Mouse (Mus musculus) liver, adult (tissue): ENCODE measurements around the gene Pola1.

Experiments used
- GATA4 ChIP-seq: IDR thresholded peaks from 2 replicates; pipeline ENCODE4 v1.6.1; 2014; ENCODE audit warnings: mild to moderate bottlenecking, low read length; ENCODE audit not compliant: insufficient replicate concordance

The Pola1 gene

DNA sequence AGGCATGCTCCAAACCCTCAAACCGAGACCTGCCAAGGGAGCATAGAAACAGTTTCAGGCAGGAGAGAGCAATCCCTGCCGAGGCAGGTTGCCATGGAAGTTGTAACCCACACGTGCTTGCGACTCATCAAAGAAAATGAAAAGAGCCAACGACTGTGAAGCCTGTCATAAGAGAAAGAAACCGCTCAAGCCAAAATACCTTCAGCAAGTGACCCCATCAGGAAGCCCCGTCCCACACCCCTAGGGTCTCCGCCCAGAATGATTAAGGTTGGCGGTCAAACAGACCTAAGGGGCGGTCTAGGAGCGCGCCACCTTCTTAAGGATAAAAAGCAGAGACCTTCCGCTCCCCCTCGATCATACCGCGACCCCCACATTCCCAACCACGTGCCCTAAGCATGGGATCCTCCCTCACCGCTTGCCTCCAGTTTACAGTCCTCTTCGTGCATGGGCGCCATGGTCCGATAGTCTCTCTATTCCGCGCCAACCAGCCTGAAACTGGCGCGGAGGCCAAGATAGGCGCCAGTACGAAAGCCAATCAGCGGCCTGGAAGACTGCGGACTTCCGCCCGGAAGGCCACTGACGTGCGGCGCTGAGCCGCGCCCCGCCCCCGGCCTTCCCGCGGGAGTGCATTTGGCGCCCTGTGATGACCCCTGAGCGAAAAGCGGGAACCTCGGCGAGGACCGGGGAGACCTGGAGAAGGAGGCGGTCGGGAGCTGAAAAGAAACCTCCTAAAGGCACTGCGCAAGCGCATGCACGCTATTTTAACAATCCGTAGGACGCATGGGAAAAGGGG is at the start of gene Pola1:
Gene Pola1, minus strand, starts transcription at position 499 of the 793 bp plus-strand sequence.
- TF ChIP-seq GATA4: peak; percentile 75; the same call in 1 of the 2 replicates

DNA sequence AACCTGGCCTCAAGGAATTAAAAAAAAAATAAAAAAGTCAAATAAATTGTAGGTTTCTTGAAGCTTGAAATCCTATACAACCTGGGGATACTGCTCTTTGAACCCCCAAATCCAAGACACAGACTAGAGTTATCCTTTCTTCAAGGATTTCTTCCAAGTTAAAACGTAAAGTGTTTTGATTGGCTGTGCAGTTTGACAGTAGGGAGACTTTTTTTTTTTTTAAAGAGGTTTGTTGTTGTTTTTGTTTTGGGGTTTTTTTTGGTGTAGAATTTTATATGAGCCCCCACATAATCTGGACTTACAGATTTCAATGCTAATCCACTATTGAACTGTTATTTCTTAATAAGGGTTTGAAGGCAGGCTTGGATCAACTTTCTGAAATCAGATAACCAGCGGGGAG is 44.3 kb upstream of the Pola1 start:
- no peak for TF ChIP-seq GATA4

DNA sequence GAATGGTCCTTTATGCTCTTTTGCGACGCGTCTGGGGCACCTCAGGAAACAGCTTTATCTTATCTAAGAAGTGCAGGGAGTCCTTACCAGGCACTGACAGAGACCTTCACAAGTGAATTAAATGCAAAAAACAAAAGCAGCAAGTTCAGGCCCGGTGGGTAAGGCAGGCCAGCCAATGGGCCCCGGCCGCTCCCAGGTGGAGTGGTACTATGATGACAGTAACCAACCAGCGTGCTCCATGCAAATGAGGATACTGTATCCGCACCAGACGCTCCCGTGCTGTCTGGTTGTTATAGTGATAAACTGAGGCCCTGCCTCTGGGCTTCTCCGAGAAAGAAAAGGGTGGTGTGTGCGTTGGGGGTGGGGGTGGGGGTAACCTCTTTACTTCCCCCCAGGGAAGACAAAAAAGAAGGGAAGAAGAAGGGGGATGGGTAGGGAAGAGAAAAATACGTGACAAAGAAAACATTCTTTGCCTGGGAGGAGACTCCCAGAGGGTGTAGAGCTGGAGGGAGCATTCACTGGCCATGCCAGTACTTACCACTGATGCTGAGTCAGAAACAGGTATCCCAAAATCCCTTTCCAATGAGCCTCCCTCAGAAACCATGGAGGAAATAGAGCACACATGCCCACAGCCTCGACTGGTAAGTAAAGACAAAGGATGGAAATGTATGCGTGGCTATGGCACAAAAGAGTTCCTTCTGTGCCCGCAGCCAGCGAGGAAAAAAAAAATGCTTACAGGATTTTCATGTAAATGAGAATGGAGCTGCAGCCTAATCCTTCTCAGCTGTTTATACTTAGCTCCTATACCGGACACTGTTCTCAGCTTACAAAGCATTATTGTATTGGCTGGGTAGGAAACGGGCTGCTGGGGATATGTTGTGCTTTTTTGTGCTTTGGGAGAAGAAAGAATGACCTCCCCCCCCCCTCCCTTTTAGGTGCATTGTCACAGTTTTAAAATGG is 43.2 kb upstream of the Pola1 start:
- TF ChIP-seq GATA4: no peak

DNA sequence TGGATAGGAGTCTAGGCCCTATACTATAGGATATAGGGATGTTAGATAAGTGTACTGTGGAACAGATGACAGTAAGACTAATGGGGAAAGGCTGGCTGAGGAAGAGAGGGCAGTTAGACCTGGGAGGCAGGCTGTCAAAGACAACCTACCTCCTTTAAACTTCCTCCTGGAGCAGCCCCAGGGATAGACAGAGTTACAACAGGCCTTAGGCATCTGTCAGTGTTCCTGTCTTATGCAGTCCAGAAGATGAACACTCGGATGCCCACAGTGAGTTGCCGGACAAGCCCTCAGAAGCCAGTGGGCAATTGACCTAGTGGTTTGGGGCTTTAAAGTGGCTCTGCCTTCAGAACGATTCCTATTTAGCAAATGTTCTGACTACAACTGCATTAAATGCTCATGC is 42.5 kb upstream of the Pola1 start:
- no peak for TF ChIP-seq GATA4

DNA sequence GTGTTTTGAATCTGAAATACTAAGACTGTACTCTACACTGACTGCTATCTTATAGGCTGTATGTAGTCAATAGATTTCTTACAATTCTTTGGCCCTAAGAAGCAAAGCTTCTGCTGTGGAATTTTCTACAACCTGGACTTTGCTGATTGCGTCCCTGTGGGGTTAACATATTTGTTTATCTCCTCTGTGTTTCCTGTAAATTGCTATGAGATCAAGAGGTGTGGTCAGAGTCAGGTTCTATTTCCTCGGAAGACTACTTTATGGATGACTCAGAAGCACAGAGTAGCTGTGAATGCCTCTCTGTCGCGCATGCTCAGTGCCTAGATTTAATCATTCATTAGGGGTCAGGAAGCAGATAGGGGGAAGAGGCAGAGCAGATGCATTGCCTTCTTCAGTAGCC is 32.8 kb upstream of the Pola1 start:
- TF ChIP-seq GATA4: no peak

DNA sequence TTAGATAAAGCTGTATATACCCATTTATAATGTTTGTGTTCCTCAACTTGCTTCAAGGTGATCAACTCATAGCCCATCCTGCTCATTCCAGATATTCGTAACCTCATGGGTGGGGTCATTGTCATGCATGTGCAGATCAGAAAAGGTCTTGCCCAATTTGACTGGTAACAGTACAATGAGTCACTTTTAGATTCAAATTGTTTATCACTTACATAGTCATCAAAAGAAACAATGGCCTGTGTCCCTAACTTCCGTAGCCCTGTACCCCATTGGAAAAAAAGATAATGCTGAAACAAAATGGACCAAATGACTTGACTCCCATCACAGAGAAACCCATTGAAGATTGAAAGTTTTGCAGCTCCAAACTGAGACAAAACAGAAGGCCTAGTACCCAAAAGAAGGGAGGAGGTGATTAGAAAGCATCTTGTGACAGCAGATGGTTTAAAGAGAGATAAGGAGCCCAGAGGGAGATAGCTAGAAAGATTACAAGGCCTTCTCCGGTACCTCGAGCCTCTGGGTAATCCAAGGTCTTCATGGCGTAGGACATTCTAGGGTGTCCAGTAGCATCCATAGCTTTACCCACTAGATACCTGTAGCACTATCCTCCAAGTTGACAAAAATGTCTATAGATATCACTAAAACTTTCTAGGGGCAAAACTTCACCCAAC is 32.1 kb upstream of the Pola1 start:
- TF ChIP-seq GATA4: no peak

DNA sequence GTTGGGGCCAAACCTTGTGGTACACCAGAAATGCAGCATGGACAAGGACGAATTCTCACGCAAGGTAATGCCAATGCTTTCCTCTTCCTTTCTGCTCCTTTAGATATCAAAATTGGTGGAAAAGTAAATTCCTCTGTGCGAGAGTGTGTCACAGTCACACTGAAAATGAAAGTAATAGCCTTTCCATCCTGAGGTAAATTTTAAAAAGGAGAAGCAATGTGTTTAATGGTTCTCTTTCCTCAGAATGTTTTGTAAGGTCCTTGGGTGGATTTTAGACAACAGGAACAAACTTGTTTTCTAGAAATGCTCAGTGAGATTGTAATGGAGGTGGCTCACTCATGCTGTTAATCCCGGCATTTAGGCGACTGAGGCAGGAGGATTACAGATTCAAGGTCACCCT is 23.2 kb upstream of the Pola1 start:
- no peak for TF ChIP-seq GATA4

DNA sequence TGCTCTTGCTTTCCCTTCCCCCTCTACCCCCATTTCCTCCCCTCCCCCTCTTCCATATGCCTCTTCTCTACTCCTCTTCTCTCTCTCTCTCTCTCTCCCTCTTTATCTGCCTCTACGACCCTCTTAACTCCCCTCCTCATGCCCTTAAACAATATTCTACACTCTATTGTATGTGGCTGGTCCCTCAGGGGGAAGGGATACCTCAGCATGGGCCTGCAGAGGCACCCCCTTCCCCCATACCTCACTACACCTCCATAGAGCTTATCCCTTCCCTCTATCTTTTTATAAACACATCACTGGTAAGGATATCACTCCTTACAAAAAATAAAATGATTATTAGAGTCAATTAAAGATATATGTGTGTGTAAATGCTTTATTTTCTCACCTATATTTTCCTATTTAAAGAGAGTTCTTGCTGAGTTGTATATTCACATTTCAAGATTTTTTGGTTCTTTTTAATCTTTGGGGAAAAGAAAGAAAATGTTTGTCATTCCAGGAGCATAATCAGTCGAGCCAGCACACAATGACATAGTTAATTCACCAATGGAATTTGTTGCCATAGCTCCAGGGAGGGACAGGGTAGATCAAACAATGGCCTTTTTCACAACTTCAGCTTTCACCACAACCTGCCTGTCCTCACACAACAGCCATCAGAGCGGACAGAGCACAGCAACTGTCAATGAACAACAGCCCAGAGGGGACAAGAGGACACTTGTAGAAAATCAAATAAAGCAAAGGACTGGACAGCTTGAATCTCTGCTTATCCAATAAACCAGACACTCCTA is 22.5 kb upstream of the Pola1 start, which contains the start of gene Pcyt1b:
Gene Pcyt1b, plus strand, starts transcription at position 646 of the 785 bp plus-strand sequence.
- TF ChIP-seq GATA4: no peak

DNA sequence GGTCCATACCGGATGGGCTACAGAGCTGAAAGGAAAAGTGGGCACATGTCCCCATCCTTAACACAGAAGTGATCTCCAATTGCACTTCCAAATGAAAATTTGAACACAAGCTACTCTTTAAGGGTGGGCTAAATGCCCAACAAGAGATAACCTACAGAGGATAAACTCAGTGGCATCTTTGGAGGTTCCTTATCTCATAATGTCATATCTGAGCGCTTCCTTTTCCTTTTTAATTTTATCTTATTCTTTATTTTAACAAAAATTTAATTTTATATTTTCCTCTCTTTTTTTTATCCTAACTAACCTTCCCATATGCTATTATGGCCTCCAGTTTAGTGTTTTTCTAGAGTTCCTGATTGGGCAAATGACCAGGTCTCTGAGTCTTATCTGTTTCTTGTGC is 18.8 kb upstream of the Pola1 start:
- no peak for TF ChIP-seq GATA4

DNA sequence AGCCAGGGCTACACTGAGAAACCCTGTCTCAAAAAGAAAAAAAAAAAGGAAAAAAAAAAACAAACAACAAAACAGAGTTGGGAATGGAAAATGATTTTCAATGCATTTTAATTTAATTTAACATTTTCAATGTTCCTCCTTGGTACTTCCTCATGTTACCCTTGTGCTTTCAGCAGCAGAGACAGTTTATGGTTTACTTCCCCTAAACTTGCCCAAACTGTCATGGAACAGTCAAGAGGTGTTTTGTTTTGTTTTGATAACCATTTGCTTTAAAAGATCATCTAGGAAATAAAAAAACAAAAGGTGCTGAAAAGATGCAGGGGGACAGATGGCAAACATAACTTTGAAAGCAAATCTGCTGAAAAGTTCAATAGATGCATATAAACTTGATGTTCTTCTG is 12.1 kb upstream of the Pola1 start:
- TF ChIP-seq GATA4: no peak

DNA sequence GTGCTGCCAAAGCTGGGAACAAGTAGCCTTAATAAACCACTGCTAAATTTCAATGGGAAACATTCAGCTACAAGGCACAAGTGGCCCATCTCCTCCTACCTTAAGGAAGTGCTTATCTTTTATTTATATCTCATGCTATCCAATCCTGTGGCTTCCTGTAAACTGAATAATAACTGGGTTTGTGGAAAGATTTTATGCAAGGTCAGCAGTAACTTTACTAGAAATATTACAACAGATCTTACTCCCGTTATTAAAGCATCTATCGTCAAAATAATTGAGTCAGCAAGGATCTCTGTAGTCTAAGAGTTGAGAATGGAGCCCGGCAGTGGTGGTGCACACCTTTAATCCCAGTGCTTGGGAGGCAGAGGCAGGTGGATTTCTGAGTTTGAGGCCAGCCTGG is 11.6 kb upstream of the Pola1 start:
- no peak for TF ChIP-seq GATA4

DNA sequence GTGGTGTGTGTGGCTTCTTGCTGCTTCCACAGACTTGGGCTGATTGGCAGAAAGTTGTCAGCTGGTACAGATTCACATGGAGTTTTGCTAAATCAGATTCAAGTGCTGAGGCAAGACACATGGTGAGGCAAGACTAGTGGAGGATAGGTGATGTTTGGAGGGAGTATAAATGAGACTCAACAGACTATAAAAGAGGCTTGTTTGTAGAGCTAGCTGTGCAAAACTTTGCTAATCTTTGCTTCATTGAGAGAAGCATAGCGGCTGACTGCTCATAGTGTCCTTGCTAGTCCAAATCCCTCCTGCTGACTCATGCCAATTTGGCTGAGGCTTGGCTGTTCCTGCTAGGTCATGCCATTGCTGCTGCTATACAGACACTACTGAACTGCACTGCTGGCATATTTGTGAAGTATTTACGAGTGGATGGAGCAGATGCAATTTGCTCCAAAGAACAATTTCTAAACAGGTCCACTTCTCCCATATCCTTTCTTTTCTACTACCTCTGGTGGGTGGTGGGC is 3.0 kb upstream of the Pola1 start:
- TF ChIP-seq GATA4: no peak

DNA sequence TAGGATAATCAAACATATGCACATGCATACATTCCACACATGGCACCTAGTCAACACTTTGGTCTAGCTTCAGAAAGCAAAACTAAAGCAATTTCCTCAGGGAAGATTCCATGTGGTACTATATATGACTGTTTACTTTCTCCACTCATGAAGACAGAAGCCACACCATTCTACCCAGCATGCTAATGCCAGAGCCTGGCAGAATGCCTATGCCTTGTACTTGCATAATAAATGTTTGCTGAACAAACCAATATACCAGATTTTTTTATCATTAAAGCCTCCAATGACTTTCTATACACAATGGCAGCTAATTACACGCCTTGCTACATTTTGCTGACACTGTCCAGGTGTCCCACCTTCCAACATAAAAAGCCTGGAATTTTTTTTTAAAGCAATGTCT is 1.7 kb downstream of the Pola1 start:
- no peak for TF ChIP-seq GATA4

DNA sequence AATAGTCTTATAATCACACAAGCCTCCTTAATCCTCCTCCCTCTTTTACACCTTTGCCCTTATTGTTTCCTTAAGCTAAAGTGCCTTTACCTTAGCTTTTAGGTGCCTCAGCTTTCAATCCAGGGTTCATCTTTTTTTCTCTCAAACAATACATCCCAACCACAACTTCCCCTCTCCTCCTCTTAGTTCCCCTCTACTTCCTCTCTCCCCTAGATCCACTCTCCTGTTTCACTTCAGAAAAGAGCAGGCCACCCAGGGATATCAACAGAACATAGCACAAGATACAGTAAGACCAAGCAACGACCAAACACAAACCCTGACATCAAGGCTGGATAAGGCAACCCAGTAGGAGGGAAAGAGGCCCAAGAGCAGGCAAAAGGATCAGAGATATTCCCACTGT is 29.7 kb downstream of the Pola1 start:
- no peak for TF ChIP-seq GATA4

DNA sequence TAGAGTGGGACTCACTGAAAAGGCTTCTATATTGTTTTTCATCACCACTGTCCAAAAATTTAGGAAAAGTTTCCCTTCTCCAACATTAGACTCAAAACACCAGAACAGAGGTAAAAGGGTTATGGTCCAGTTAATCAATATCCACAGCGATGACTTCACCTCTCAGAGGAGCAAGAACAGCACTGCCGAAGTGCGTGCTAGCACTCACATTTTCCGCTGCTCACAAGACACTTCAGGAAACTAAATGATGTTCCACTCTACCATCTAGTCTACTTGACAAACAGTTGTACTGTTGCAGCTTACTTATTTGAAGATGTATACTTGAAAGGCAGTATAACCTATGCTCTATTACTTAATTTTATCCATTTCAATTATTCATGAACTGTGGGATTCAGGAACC is 37.7 kb downstream of the Pola1 start:
- TF ChIP-seq GATA4: no peak

DNA sequence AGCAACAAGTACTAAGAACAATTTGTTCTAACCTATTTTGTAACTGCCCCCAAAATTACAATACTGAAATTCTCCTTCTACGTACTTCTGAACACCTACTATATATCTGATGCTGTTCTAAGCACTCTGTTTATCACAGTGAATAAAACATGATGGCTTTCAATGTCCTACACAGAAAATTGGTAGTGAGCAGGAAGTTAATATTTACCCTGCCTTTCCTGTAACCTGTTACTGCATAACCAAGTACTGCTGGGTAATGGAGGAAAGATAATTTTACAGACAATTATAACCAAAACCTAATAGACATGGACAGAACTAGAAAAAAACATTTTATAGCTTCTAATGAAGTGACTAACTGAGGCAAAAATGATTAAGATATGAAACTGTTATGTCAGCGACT is 51.0 kb downstream of the Pola1 start:
- no peak for TF ChIP-seq GATA4
